8 mouse cellular contexts compared by ENCODE assay signal in genomic region chr11:102244926-102245449, GRCm38 (mm10). TPM values are rescaled to one million over a fixed set of nuclear protein-coding genes. Genes with fewer than 3 reads are reported as not detected.
DNase-seq lines count a peak whose midpoint lies in the region; ATAC-seq lines count a peak whose summit lies in the region.

No protein-coding gene starts in this region.

- peaks cover 24% of the 10 kb centered on the region for H3K4me1 ChIP-seq in hindbrain, embryonic 15.5 days (replicated peaks)
- peaks cover 30% of the 10 kb centered on the region for H3K4me1 ChIP-seq in limb, embryonic 10.5 days
- peaks cover 23% of the 10 kb centered on the region for H3K4me1 ChIP-seq in midbrain, embryonic 11.5 days (ENCODE audit: control insufficient read depth, insufficient read depth, low read length)
- peaks cover 26% of the 10 kb centered on the region; the same call in 1 of the 2 replicates for H3K4me1 ChIP-seq in stomach, embryonic 14.5 days (ENCODE audit: control insufficient read depth, insufficient read depth, low read length)

- under 1% methylated on average over 32 of the region's 32 CpGs for WGBS in hindbrain, embryonic 15.5 days
- WGBS in limb, embryonic 10.5 days: 3% methylated on average over 32 of the region's 32 CpGs
- WGBS in midbrain, embryonic 11.5 days: 2% methylated on average over 32 of the region's 32 CpGs
- 2% methylated on average over 32 of the region's 32 CpGs for WGBS in stomach, embryonic 14.5 days

- H3K4me2 ChIP-seq in hindbrain, embryonic 15.5 days: peak overlapping the region; percentile 66
- peak overlapping the region; percentile 68 for H3K4me2 ChIP-seq in midbrain, embryonic 11.5 days
- peak overlapping the region; percentile 62 for H3K4me2 ChIP-seq in stomach, embryonic 14.5 days (replicated peaks; ENCODE audit: low read depth, low read length)

- peak; percentile 87 for ATAC-seq in hindbrain, embryonic 15.5 days (ENCODE audit: low FRiP score, low read depth)
- peak; percentile 41; the same call in 1 of the 2 replicates for ATAC-seq in midbrain, embryonic 11.5 days (ENCODE audit: low FRiP score)
- peak; percentile 81 for ATAC-seq in stomach, embryonic 14.5 days (ENCODE audit: insufficient number of reproducible peaks, insufficient read depth, low FRiP score, low read depth)

- no peaks in the 10 kb centered on the region for H3K27me3 ChIP-seq in hindbrain, embryonic 15.5 days
- peaks cover 13% of the 10 kb centered on the region for H3K27me3 ChIP-seq in limb, embryonic 10.5 days (ENCODE audit: low read depth, poor library complexity, severe bottlenecking)
- H3K27me3 ChIP-seq in midbrain, embryonic 11.5 days (ENCODE audit: control insufficient read depth, insufficient read depth, low read length): peaks cover 3% of the 10 kb centered on the region; the same call in 1 of the 2 replicates
- H3K27me3 ChIP-seq in stomach, embryonic 14.5 days (ENCODE audit: control insufficient read depth, insufficient read depth, low read length): no peaks in the 10 kb centered on the region

- peak overlapping the region; percentile 48 for H3K9ac ChIP-seq in hindbrain, embryonic 15.5 days
- peak overlapping the region; percentile 47 for H3K9ac ChIP-seq in midbrain, embryonic 11.5 days (ENCODE audit: low read length)
- peak overlapping the region; percentile 34 for H3K9ac ChIP-seq in stomach, embryonic 14.5 days (replicated peaks; ENCODE audit: low read depth, low read length)

- H3K27ac ChIP-seq in hindbrain, embryonic 15.5 days (replicated peaks): peak overlapping the region; percentile 76
- H3K27ac ChIP-seq in limb, embryonic 10.5 days: peak overlapping the region; percentile 66
- H3K27ac ChIP-seq in midbrain, embryonic 11.5 days (ENCODE audit: low read depth, low read length): no peak overlapping the region
- H3K27ac ChIP-seq in stomach, embryonic 14.5 days (ENCODE audit: low read length): peak overlapping the region; percentile 69

- peak; percentile 31 for DNase-seq in thymus, postnatal 14 days
- DNase-seq in thymus, adult 18-20 months: no peak
- DNase-seq in cerebellum, adult 9-10 months: peak; percentile 68
- peak; percentile 79 to 84 for DNase-seq in frontal cortex, postnatal 10 days (ENCODE audit: low spot score in 2 of 2)
- peak; percentile 58 for DNase-seq in limb, embryonic 10.5 days (ENCODE audit: low spot score)
- peak; percentile 96 for DNase-seq in midbrain, embryonic 11.5 days (ENCODE audit: low spot score, missing footprints)

- no peaks in the 10 kb centered on the region for H3K36me3 ChIP-seq in hindbrain, embryonic 15.5 days
- no peaks in the 10 kb centered on the region for H3K36me3 ChIP-seq in limb, embryonic 10.5 days
- no peaks in the 10 kb centered on the region for H3K36me3 ChIP-seq in midbrain, embryonic 11.5 days (ENCODE audit: control insufficient read depth, insufficient read depth, low read length)
- no peaks in the 10 kb centered on the region for H3K36me3 ChIP-seq in stomach, embryonic 14.5 days (ENCODE audit: control insufficient read depth, insufficient read depth, low read length)

- peak overlapping the region; percentile 38 for H3K4me3 ChIP-seq in hindbrain, embryonic 15.5 days
- H3K4me3 ChIP-seq in limb, embryonic 10.5 days: peak overlapping the region; percentile 53
- H3K4me3 ChIP-seq in midbrain, embryonic 11.5 days (ENCODE audit: low read depth, low read length): peak overlapping the region; percentile 27
- peak overlapping the region; percentile 25 for H3K4me3 ChIP-seq in stomach, embryonic 14.5 days (ENCODE audit: low read depth, low read length)

- no peaks in the 10 kb centered on the region for H3K9me3 ChIP-seq in hindbrain, embryonic 15.5 days
- H3K9me3 ChIP-seq in limb, embryonic 10.5 days (replicated peaks): no peaks in the 10 kb centered on the region
- H3K9me3 ChIP-seq in midbrain, embryonic 11.5 days (ENCODE audit: control insufficient read depth, low read length): no peaks in the 10 kb centered on the region
- no peaks in the 10 kb centered on the region for H3K9me3 ChIP-seq in stomach, embryonic 14.5 days (ENCODE audit: control insufficient read depth, low read depth, low read length)

RNA-seq across cellular contexts. Expression of gene BC030867, which starts 3.7 kb away (rescaled TPM):
- polyA plus RNA-seq in hindbrain, embryonic 15.5 days (2015; fragmentation: Nextera tagmentation; extraction: Ambion mirVana): 3.3 and 3.4 TPM in 2 replicates
- 33.4 and 35.7 TPM in 2 replicates for polyA plus RNA-seq in limb, embryonic 10.5 days (2016; fragmentation: Nextera tagmentation; extraction: Ambion mirVana)
- 17.4 and 18.4 TPM in 2 replicates for polyA plus RNA-seq in midbrain, embryonic 11.5 days (2014; fragmentation: Nextera tagmentation; extraction: Ambion mirVana)
- polyA plus RNA-seq in stomach, embryonic 14.5 days (2014; fragmentation: Nextera tagmentation; extraction: Ambion mirVana): 11.4 and 11.8 TPM in 2 replicates

RNA-seq across cellular contexts. Expression of gene Hdac5, which starts 15.0 kb away (rescaled TPM):
- polyA plus RNA-seq in hindbrain, embryonic 15.5 days (2015; fragmentation: Nextera tagmentation; extraction: Ambion mirVana): 82.7 and 84.9 TPM in 2 replicates
- polyA plus RNA-seq in limb, embryonic 10.5 days (2016; fragmentation: Nextera tagmentation; extraction: Ambion mirVana): 36.4 and 50.2 TPM in 2 replicates
- polyA plus RNA-seq in midbrain, embryonic 11.5 days (2014; fragmentation: Nextera tagmentation; extraction: Ambion mirVana): 25.6 and 31.9 TPM in 2 replicates
- 41.5 and 46.4 TPM in 2 replicates for polyA plus RNA-seq in stomach, embryonic 14.5 days (2014; fragmentation: Nextera tagmentation; extraction: Ambion mirVana)

RNA-seq across cellular contexts. Expression of gene Asb16, which starts 23.6 kb away (rescaled TPM):
- 0.10 and 0.13 TPM in 2 replicates for polyA plus RNA-seq in hindbrain, embryonic 15.5 days (2015; fragmentation: Nextera tagmentation; extraction: Ambion mirVana)
- polyA plus RNA-seq in limb, embryonic 10.5 days (2016; fragmentation: Nextera tagmentation; extraction: Ambion mirVana): 0.06 and 0.08 TPM in 2 replicates
- polyA plus RNA-seq in midbrain, embryonic 11.5 days (2014; fragmentation: Nextera tagmentation; extraction: Ambion mirVana): 0.08 TPM in 1 of 2 replicates, not detected in the other
- polyA plus RNA-seq in stomach, embryonic 14.5 days (2014; fragmentation: Nextera tagmentation; extraction: Ambion mirVana): not detected in 2 replicates

RNA-seq across cellular contexts. Expression of gene Tmub2, which starts 39.7 kb away (rescaled TPM):
- polyA plus RNA-seq in hindbrain, embryonic 15.5 days (2015; fragmentation: Nextera tagmentation; extraction: Ambion mirVana): 80.4 and 83.3 TPM in 2 replicates
- polyA plus RNA-seq in limb, embryonic 10.5 days (2016; fragmentation: Nextera tagmentation; extraction: Ambion mirVana): 37.3 and 44.0 TPM in 2 replicates
- polyA plus RNA-seq in midbrain, embryonic 11.5 days (2014; fragmentation: Nextera tagmentation; extraction: Ambion mirVana): 54.0 and 55.7 TPM in 2 replicates
- 53.0 and 55.0 TPM in 2 replicates for polyA plus RNA-seq in stomach, embryonic 14.5 days (2014; fragmentation: Nextera tagmentation; extraction: Ambion mirVana)

RNA-seq across cellular contexts. Expression of gene Atxn7l3, which starts 51.4 kb away (rescaled TPM):
- 30.2 and 31.4 TPM in 2 replicates for polyA plus RNA-seq in hindbrain, embryonic 15.5 days (2015; fragmentation: Nextera tagmentation; extraction: Ambion mirVana)
- 16.6 and 20.1 TPM in 2 replicates for polyA plus RNA-seq in limb, embryonic 10.5 days (2016; fragmentation: Nextera tagmentation; extraction: Ambion mirVana)
- 13.3 and 15.2 TPM in 2 replicates for polyA plus RNA-seq in midbrain, embryonic 11.5 days (2014; fragmentation: Nextera tagmentation; extraction: Ambion mirVana)
- 18.7 and 19.0 TPM in 2 replicates for polyA plus RNA-seq in stomach, embryonic 14.5 days (2014; fragmentation: Nextera tagmentation; extraction: Ambion mirVana)

Comparison
In these comparisons a context has a peak if more than half of its experiments do, and no peak if none do; other contexts are left out.
1. DNase-seq: peak in thymus, postnatal 14 days (single experiment), cerebellum, adult 9-10 months (single experiment), frontal cortex, postnatal 10 days (2 of 2), limb, embryonic 10.5 days (single experiment) and midbrain, embryonic 11.5 days (single experiment); none in thymus, adult 18-20 months (0 of 2).
2. Peak in every context shown above with its lines, with median percentiles within 50 percentile points of each other: ATAC-seq, H3K4me2 ChIP-seq, H3K4me3 ChIP-seq and H3K9ac ChIP-seq.